Mouse (Mus musculus) spleen, postnatal 10 days (tissue): ENCODE measurements around the gene Capn15.

Experiments used
- DNase-seq, 2 experiments: peaks; one replicate each; pipeline ENCODE4 v3.0.0; 2021 to 2022; ENCODE audit warnings: low spot score in 2 of 2

The Capn15 gene

GRCm38 (mm10) chr17:25993489-25993888, 7.9 kb upstream of the Capn15 start:
- DNase-seq: no peak

- DNase-seq: no peak
Measured at GRCm38 (mm10) chr17:25992274-25992673, 6.7 kb upstream of the Capn15 start.

- DNase-seq: no peak
Measured at GRCm38 (mm10) chr17:25990331-25990730, 4.7 kb upstream of the Capn15 start.

- no peak for DNase-seq
Measured at GRCm38 (mm10) chr17:25984556-25985305, 865 bp downstream of the Capn15 start.

- DNase-seq: no peak
Measured at GRCm38 (mm10) chr17:25984066-25984465, 1.5 kb downstream of the Capn15 start.

- DNase-seq: no peak
Measured at GRCm38 (mm10) chr17:25982913-25983312, 2.7 kb downstream of the Capn15 start.

GRCm38 (mm10) chr17:25980854-25981253, 4.7 kb downstream of the Capn15 start:
- DNase-seq: no peak

- no peak for DNase-seq
Measured at GRCm38 (mm10) chr17:25979829-25980738, 5.5 kb downstream of the Capn15 start.

GRCm38 (mm10) chr17:25970954-25971707, 14.5 kb downstream of the Capn15 start:
- DNase-seq: no peak

GRCm38 (mm10) chr17:25970448-25970847, 15.1 kb downstream of the Capn15 start:
- no peak for DNase-seq

- no peak for DNase-seq
Measured at GRCm38 (mm10) chr17:25968176-25968575, 17.4 kb downstream of the Capn15 start.

GRCm38 (mm10) chr17:25967652-25968051, 17.9 kb downstream of the Capn15 start:
- DNase-seq: no peak

- no peak for DNase-seq
Measured at GRCm38 (mm10) chr17:25964271-25964670, 21.3 kb downstream of the Capn15 start.

- peak in 1 of 2 experiments; percentile 58 for DNase-seq
Measured at GRCm38 (mm10) chr17:25962413-25962905, 23.1 kb downstream of the Capn15 start.

GRCm38 (mm10) chr17:25961566-25961965, 24.0 kb downstream of the Capn15 start:
- DNase-seq: peak in 1 of 2 experiments; percentile 79

- DNase-seq: no peak
Measured at GRCm38 (mm10) chr17:25959630-25960467, 25.7 kb downstream of the Capn15 start.

GRCm38 (mm10) chr17:25958771-25959494, 26.7 kb downstream of the Capn15 start:
- no peak for DNase-seq

- DNase-seq: no peak
Measured at GRCm38 (mm10) chr17:25957586-25958051, 28.0 kb downstream of the Capn15 start.

GRCm38 (mm10) chr17:25956631-25957030, 29.0 kb downstream of the Capn15 start:
- no peak for DNase-seq

- no peak for DNase-seq
Measured at GRCm38 (mm10) chr17:25956201-25956600, 29.4 kb downstream of the Capn15 start.
